Mouse (Mus musculus): ENCODE measurements around the gene Fbxo40. TPM values are rescaled to one million over a fixed set of nuclear protein-coding genes. Genes with fewer than 3 reads are reported as not detected.

Fbxo40 gene
- 0.03 TPM in 1 of 2 replicates, not detected in the other for polyA plus RNA-seq (2014; fragmentation: Nextera tagmentation; extraction: Ambion mirVana)

- ATAC-seq (ENCODE audit: low FRiP score) (no peak), DNase-seq (ENCODE audit: low spot score) (no peak)
- 77% methylated on average over 18 of the region's 18 CpGs for WGBS
- H3K4me3 ChIP-seq (ENCODE audit: low read depth, low read length): no peak within 1 kb of the TSS
- H3K4me1 ChIP-seq (replicated peaks; ENCODE audit: control insufficient read depth, insufficient read depth, low read length): no peaks in the 10 kb centered on the region
- no peak within 1 kb of the TSS for H3K4me2 ChIP-seq (replicated peaks; ENCODE audit: low read depth, low read length)
- H3K9me3 ChIP-seq (ENCODE audit: control insufficient read depth, low read length): no peaks in the 10 kb centered on the region
- H3K27me3 ChIP-seq (ENCODE audit: control insufficient read depth, insufficient read depth, low read length): no peaks in the 10 kb centered on the region
- H3K27ac ChIP-seq (ENCODE audit: low read depth, low read length): no peak within 1 kb of the TSS
- H3K9ac ChIP-seq (ENCODE audit: low read depth, low read length): no peak within 1 kb of the TSS
- H3K36me3 ChIP-seq (ENCODE audit: control insufficient read depth, insufficient read depth, low read length): no peaks in the 10 kb centered on the region
Observed at GRCm38 (mm10) chr16:36989999-36990625, at the start of gene Fbxo40. Gene Fbxo40, minus strand, starts transcription at chr16:36990467.

- Histone ChIP-seq H3K9ac (ENCODE audit: low read depth, low read length) (no peak overlapping the region), H3K36me3 (ENCODE audit: control insufficient read depth, insufficient read depth, low read length) (no peaks in the 10 kb centered on the region), H3K9me3 (ENCODE audit: control insufficient read depth, low read length) (no peaks in the 10 kb centered on the region), H3K4me3 (ENCODE audit: low read depth, low read length) (no peak overlapping the region), H3K27ac (ENCODE audit: low read depth, low read length) (no peak overlapping the region), H3K4me2 (replicated peaks; ENCODE audit: low read depth, low read length) (no peak overlapping the region), H3K27me3 (ENCODE audit: control insufficient read depth, insufficient read depth, low read length) (no peaks in the 10 kb centered on the region), H3K4me1 (replicated peaks; ENCODE audit: control insufficient read depth, insufficient read depth, low read length) (no peaks in the 10 kb centered on the region)
- ATAC-seq (ENCODE audit: low FRiP score) (no peak), DNase-seq (ENCODE audit: low spot score) (no peak)
- 96% methylated on average over 8 of the region's 8 CpGs for WGBS
Observed at GRCm38 (mm10) chr16:37034751-37035150, 44.5 kb upstream of the Fbxo40 start.

GRCm38 (mm10) chr16:37031996-37032395, 41.7 kb upstream of the Fbxo40 start:
- Histone ChIP-seq H3K4me2 (replicated peaks; ENCODE audit: low read depth, low read length) (no peak overlapping the region), H3K27ac (ENCODE audit: low read depth, low read length) (no peak overlapping the region), H3K9me3 (ENCODE audit: control insufficient read depth, low read length) (no peaks in the 10 kb centered on the region), H3K9ac (ENCODE audit: low read depth, low read length) (no peak overlapping the region), H3K4me1 (replicated peaks; ENCODE audit: control insufficient read depth, insufficient read depth, low read length) (no peaks in the 10 kb centered on the region), H3K27me3 (ENCODE audit: control insufficient read depth, insufficient read depth, low read length) (no peaks in the 10 kb centered on the region), H3K4me3 (ENCODE audit: low read depth, low read length) (no peak overlapping the region), H3K36me3 (ENCODE audit: control insufficient read depth, insufficient read depth, low read length) (no peaks in the 10 kb centered on the region)
- WGBS: 69% methylated on average over 3 of the region's 3 CpGs
- DNase-seq (ENCODE audit: low spot score): no peak
- no peak for ATAC-seq (ENCODE audit: low FRiP score)

- Histone ChIP-seq H3K9me3 (ENCODE audit: control insufficient read depth, low read length) (no peaks in the 10 kb centered on the region), H3K4me2 (replicated peaks; ENCODE audit: low read depth, low read length) (no peak overlapping the region), H3K36me3 (ENCODE audit: control insufficient read depth, insufficient read depth, low read length) (no peaks in the 10 kb centered on the region), H3K4me1 (replicated peaks; ENCODE audit: control insufficient read depth, insufficient read depth, low read length) (no peaks in the 10 kb centered on the region), H3K27me3 (ENCODE audit: control insufficient read depth, insufficient read depth, low read length) (no peaks in the 10 kb centered on the region), H3K9ac (ENCODE audit: low read depth, low read length) (no peak overlapping the region), H3K27ac (ENCODE audit: low read depth, low read length) (no peak overlapping the region), H3K4me3 (ENCODE audit: low read depth, low read length) (no peak overlapping the region)
- DNase-seq (ENCODE audit: low spot score) (no peak), ATAC-seq (ENCODE audit: low FRiP score) (no peak)
- WGBS: 82% methylated on average over 3 of the region's 3 CpGs
Observed at GRCm38 (mm10) chr16:37027581-37027980, 37.3 kb upstream of the Fbxo40 start.

- Histone ChIP-seq H3K4me2 (replicated peaks; ENCODE audit: low read depth, low read length) (peak overlapping the region; percentile 67), H3K27ac (ENCODE audit: low read depth, low read length) (no peak overlapping the region), H3K36me3 (ENCODE audit: control insufficient read depth, insufficient read depth, low read length) (no peaks in the 10 kb centered on the region), H3K9ac (ENCODE audit: low read depth, low read length) (peak overlapping the region; percentile 61), H3K4me1 (replicated peaks; ENCODE audit: control insufficient read depth, insufficient read depth, low read length) (no peaks in the 10 kb centered on the region), H3K9me3 (ENCODE audit: control insufficient read depth, low read length) (no peaks in the 10 kb centered on the region), H3K27me3 (ENCODE audit: control insufficient read depth, insufficient read depth, low read length) (no peaks in the 10 kb centered on the region), H3K4me3 (ENCODE audit: low read depth, low read length) (peak overlapping the region; percentile 56)
- 66% methylated on average over 5 of the region's 5 CpGs for WGBS
- ATAC-seq (ENCODE audit: low FRiP score) (no peak; the same call in 1 of the 2 replicates), DNase-seq (ENCODE audit: low spot score) (no peak)
Observed at GRCm38 (mm10) chr16:37012336-37012735, 22.1 kb upstream of the Fbxo40 start.

- ATAC-seq (ENCODE audit: low FRiP score) (peak; percentile 67), DNase-seq (ENCODE audit: low spot score) (no peak)
- Histone ChIP-seq H3K36me3 (ENCODE audit: control insufficient read depth, insufficient read depth, low read length) (no peaks in the 10 kb centered on the region), H3K9me3 (ENCODE audit: control insufficient read depth, low read length) (no peaks in the 10 kb centered on the region), H3K4me2 (replicated peaks; ENCODE audit: low read depth, low read length) (peak overlapping the region; percentile 67), H3K4me1 (replicated peaks; ENCODE audit: control insufficient read depth, insufficient read depth, low read length) (no peaks in the 10 kb centered on the region), H3K9ac (ENCODE audit: low read depth, low read length) (peak overlapping the region; percentile 61), H3K27me3 (ENCODE audit: control insufficient read depth, insufficient read depth, low read length) (no peaks in the 10 kb centered on the region), H3K27ac (ENCODE audit: low read depth, low read length) (no peak overlapping the region), H3K4me3 (ENCODE audit: low read depth, low read length) (peak overlapping the region; percentile 56)
- WGBS: under 1% methylated on average over 26 of the region's 26 CpGs
Observed at GRCm38 (mm10) chr16:37011922-37012289, 21.6 kb upstream of the Fbxo40 start.

GRCm38 (mm10) chr16:37011061-37011921, 21.0 kb upstream of the Fbxo40 start, which contains the start of gene Polq:
Gene Polq, plus strand, starts transcription at chr16:37011786.
- Histone ChIP-seq H3K9me3 (ENCODE audit: control insufficient read depth, low read length) (no peaks in the 10 kb centered on the region), H3K9ac (ENCODE audit: low read depth, low read length) (peak within 1 kb of the TSS; percentile 61)

GRCm38 (mm10) chr16:37010370-37010769, 20.1 kb upstream of the Fbxo40 start:
- ATAC-seq (ENCODE audit: low FRiP score) (peak; percentile 50; the same call in 1 of the 2 replicates), DNase-seq (ENCODE audit: low spot score) (peak; percentile 69)

More at GRCm38 (mm10) chr16:37011061-37011921, 21.0 kb upstream of the Fbxo40 start, which contains the start of gene Polq:
- Histone ChIP-seq H3K36me3 (ENCODE audit: control insufficient read depth, insufficient read depth, low read length) (no peaks in the 10 kb centered on the region), H3K27ac (ENCODE audit: low read depth, low read length) (no peak within 1 kb of the TSS), H3K27me3 (ENCODE audit: control insufficient read depth, insufficient read depth, low read length) (no peaks in the 10 kb centered on the region), H3K4me1 (replicated peaks; ENCODE audit: control insufficient read depth, insufficient read depth, low read length) (no peaks in the 10 kb centered on the region), H3K4me3 (ENCODE audit: low read depth, low read length) (peak within 1 kb of the TSS; percentile 56), H3K4me2 (replicated peaks; ENCODE audit: low read depth, low read length) (peak within 1 kb of the TSS; percentile 67)
- DNase-seq (ENCODE audit: low spot score) (peak; percentile 93), ATAC-seq (ENCODE audit: low FRiP score) (peak; percentile 98)
- WGBS: 7% methylated on average over 30 of the region's 30 CpGs

More at GRCm38 (mm10) chr16:37010370-37010769, 20.1 kb upstream of the Fbxo40 start:
- Histone ChIP-seq H3K27ac (ENCODE audit: low read depth, low read length) (no peak overlapping the region), H3K4me3 (ENCODE audit: low read depth, low read length) (no peak overlapping the region), H3K4me2 (replicated peaks; ENCODE audit: low read depth, low read length) (no peak overlapping the region), H3K9me3 (ENCODE audit: control insufficient read depth, low read length) (no peaks in the 10 kb centered on the region), H3K36me3 (ENCODE audit: control insufficient read depth, insufficient read depth, low read length) (no peaks in the 10 kb centered on the region), H3K9ac (ENCODE audit: low read depth, low read length) (no peak overlapping the region), H3K4me1 (replicated peaks; ENCODE audit: control insufficient read depth, insufficient read depth, low read length) (no peaks in the 10 kb centered on the region), H3K27me3 (ENCODE audit: control insufficient read depth, insufficient read depth, low read length) (no peaks in the 10 kb centered on the region)
- 70% methylated on average over 4 of the region's 4 CpGs for WGBS
